Mouse (Mus musculus): ENCODE data around the gene Tmem170b. TPM values are rescaled to one million over a fixed set of nuclear protein-coding genes. Genes with fewer than 3 reads are reported as not detected.

Gene Tmem170b
- polyA plus RNA-seq, 1 experiment from 2014 or later: 9.2 TPM

DNA sequence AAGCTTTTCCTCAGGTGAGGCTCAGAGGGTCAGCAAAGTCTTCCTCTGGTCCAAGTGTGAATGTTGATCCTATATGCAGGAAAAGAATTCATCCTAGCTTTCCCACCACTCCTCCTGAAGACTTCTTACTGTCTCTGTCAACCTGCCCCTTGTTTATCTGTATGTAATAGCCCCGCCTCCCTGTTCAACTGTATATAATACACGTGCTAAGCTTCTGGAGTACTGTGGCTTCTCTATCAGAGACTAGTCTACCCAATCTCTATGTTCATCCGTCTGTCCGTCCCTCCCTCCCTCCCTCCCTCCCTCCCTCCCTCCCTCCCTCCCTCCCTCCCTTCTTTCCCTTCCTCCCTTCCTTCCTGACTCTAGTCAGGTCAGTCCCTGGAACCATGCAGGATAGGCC, 14.4 kb downstream of the Tmem170b start:
- Histone ChIP-seq H3K4me2 (no peak overlapping the region), H3K4me1 (no peaks in the 10 kb centered on the region), H3K9me3 (no peaks in the 10 kb centered on the region), H3K27me3 (replicated peaks) (no peaks in the 10 kb centered on the region), H3K4me3 (replicated peaks) (no peak overlapping the region), H3K27ac (no peak overlapping the region), H3K9ac (no peak overlapping the region), H3K36me3 (no peaks in the 10 kb centered on the region)
- 77% methylated on average over 4 of the region's 4 CpGs for WGBS
- no peak for ATAC-seq (ENCODE audit: insufficient read depth, low FRiP score, low read depth)

DNA sequence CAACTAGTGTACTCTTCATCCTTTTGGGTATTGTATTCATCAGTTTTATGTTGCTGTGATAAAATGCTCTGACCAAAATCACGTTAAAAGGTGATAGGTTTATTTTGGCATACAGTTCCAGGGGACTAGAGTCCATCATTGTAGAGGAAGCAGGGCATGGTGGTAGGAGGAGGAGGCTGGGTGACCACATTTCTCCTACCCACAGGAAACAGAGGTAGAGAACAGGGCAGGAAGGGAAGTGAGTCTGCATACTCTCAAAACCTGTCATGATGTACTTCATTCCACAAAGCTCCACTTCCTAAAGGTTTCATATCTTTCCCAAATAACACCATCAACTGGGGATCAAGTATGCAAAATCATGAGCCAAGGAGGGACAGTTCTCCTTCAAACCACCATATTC, 18.4 kb downstream of the Tmem170b start:
- no peaks in the 10 kb centered on the region for H3K9me3 ChIP-seq
- no peaks in the 10 kb centered on the region for H3K36me3 ChIP-seq
- no peak overlapping the region for H3K27ac ChIP-seq
- H3K9ac ChIP-seq: no peak overlapping the region
- H3K27me3 ChIP-seq (replicated peaks): no peaks in the 10 kb centered on the region
- H3K4me1 ChIP-seq: no peaks in the 10 kb centered on the region
- 79% methylated on average over 1 of the region's 1 CpGs for WGBS
- ATAC-seq (ENCODE audit: insufficient read depth, low FRiP score, low read depth): no peak
- no peak overlapping the region for H3K4me3 ChIP-seq (replicated peaks)
- H3K4me2 ChIP-seq: no peak overlapping the region

DNA sequence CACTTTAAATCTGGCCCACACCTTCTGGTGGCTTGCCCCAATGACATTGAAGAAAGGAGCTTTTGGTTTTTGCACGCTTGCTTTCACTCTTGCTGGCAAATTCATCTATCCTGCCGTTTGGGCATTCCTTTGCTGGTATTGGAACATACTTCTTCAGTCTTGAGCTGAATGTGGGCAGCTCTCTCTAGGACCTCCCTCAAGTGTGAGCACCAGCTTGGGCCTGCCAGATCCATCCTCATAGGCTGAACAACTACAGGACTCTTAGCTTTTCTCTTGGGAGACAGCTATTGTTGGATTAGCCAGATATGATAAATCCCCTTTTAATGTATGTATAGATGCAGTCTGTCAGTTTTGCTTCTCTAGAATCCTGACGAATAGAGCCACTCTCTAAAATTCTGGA, 19.5 kb downstream of the Tmem170b start:
- H3K9me3 ChIP-seq: no peaks in the 10 kb centered on the region
- H3K27ac ChIP-seq: no peak overlapping the region
- 72% methylated on average over 3 of the region's 3 CpGs for WGBS
- no peaks in the 10 kb centered on the region for H3K4me1 ChIP-seq
- no peaks in the 10 kb centered on the region for H3K27me3 ChIP-seq (replicated peaks)
- no peak overlapping the region for H3K4me2 ChIP-seq
- H3K9ac ChIP-seq: no peak overlapping the region
- no peak for ATAC-seq (ENCODE audit: insufficient read depth, low FRiP score, low read depth)
- H3K36me3 ChIP-seq: no peaks in the 10 kb centered on the region
- H3K4me3 ChIP-seq (replicated peaks): no peak overlapping the region

DNA sequence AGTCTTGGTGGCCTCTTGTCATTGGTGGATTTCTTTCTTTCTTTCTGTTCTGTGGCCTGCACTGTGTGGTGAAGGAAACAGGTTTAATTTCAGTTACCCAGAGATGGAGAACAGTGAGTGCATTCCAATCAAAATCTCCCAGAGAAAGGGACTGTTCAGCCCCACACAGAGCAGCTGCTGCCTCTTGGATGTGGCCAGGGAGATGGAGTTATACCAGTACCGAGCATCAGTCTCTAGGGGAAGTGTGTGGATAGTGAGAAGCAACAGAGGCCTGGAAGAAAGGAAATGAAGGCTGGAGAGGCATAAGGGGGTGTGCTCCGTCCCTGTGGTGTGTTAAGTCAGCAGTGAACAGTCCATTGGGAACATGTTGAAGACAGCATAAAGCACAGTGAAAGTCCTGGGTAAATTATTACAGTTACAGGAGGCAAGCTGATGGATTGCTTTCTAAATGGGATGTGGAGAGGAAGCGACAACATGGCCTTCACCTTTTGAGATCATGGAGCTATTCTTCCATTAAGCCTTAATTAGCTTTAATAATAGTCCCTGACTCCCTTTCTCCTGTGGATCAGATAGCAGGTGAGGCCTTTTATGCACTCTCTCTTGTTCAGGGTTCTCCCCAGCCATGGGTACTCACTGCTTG, 21.7 kb downstream of the Tmem170b start:
- 45% methylated on average over 3 of the region's 3 CpGs for WGBS
- ATAC-seq (ENCODE audit: insufficient read depth, low FRiP score, low read depth): no peak
- H3K9ac ChIP-seq: no peak overlapping the region

DNA sequence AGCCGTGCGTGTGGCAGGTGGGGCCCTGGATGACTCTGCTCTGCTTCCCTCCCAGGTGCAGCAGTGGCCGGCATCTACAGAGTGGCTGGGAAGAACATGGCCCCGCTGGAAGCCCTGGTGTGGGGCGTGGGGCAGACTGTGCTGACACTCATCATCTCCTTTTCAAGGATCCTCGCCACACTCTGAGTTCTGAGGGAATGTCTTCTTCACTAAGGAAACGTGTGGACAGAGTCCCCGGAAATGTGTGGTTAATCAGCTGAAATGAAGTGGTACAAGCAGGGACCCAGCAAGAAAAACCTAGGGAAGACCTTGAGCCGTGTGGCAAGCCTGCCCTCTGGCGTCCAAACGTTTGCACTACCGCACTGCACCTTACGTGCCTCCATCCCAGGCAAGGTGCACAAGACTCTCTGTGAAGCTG, 28.7 kb downstream of the Tmem170b start:
- H3K36me3 ChIP-seq: 0 out of 2 replicates have a peak, but pooled peaks cover 3% of the 10 kb centered on the region
- no peak for ATAC-seq (ENCODE audit: insufficient read depth, low FRiP score, low read depth)
- no peak overlapping the region for H3K27ac ChIP-seq
- H3K27me3 ChIP-seq (replicated peaks): no peaks in the 10 kb centered on the region
- WGBS: 30% methylated on average over 13 of the region's 13 CpGs
- no peak overlapping the region for H3K9ac ChIP-seq
- H3K9me3 ChIP-seq: no peaks in the 10 kb centered on the region
- H3K4me2 ChIP-seq: no peak overlapping the region
- H3K4me3 ChIP-seq (replicated peaks): no peak overlapping the region
- no peaks in the 10 kb centered on the region for H3K4me1 ChIP-seq

More for the DNA sequence above, 21.7 kb downstream of the Tmem170b start:
- H3K27ac ChIP-seq: no peak overlapping the region
- H3K9me3 ChIP-seq: no peaks in the 10 kb centered on the region
- no peaks in the 10 kb centered on the region for H3K27me3 ChIP-seq (replicated peaks)
- no peaks in the 10 kb centered on the region for H3K36me3 ChIP-seq
- H3K4me2 ChIP-seq: no peak overlapping the region
- no peak overlapping the region for H3K4me3 ChIP-seq (replicated peaks)
- H3K4me1 ChIP-seq: no peaks in the 10 kb centered on the region

DNA sequence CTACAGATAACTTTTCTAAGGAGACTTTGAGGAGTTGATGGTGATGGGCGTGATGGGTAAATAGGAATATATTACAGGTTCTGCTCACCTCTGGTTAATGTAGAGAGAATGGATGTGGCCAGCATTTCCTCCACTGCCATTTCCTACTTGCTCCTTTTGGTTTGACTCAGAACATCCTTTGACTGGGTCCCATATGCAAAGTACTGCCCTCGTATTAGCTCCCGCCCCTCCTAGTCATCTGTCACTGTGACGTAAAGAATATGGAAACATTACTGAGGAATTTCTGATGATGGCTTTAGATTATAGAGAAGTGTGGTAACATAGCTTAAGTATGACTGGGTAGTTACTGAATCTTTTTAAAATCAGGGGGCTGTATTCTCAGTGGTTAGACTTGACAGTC, 32.4 kb downstream of the Tmem170b start:
- H3K27me3 ChIP-seq (replicated peaks): no peaks in the 10 kb centered on the region
- no peak for ATAC-seq (ENCODE audit: insufficient read depth, low FRiP score, low read depth)
- no peak overlapping the region for H3K27ac ChIP-seq
- no peak overlapping the region for H3K9ac ChIP-seq
- no peak overlapping the region for H3K4me2 ChIP-seq
- WGBS: 70% methylated on average over 4 of the region's 4 CpGs
- H3K4me3 ChIP-seq (replicated peaks): no peak overlapping the region
- no peaks in the 10 kb centered on the region for H3K4me1 ChIP-seq
- H3K36me3 ChIP-seq: 0 out of 2 replicates have a peak, but pooled peaks cover 3% of the 10 kb centered on the region
- no peaks in the 10 kb centered on the region for H3K9me3 ChIP-seq

DNA sequence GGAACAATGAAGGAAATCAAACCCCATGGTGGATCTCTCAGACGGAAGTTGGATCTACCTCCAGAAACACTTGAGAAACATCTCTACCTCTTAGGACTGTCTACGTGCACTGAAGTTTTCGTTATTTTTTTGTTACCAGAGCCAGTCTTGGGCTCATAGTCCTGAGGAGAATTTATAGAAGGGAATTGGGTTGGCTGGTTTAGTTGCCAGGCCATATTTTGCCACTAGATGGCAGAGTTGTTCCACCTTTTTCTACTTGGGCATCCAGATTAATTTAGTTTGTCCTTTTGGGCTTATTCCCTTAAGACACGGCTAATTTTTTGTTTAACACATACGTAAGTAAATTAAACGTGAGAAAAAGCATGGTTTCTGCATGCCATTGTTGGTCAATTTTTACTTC, 37.1 kb downstream of the Tmem170b start:
- H3K27ac ChIP-seq: no peak overlapping the region
- no peak overlapping the region for H3K9ac ChIP-seq
- H3K4me3 ChIP-seq (replicated peaks): no peak overlapping the region
- peaks cover 12% of the 10 kb centered on the region; the same call in 1 of the 2 replicates for H3K4me1 ChIP-seq
- ATAC-seq (ENCODE audit: insufficient read depth, low FRiP score, low read depth): no peak
- H3K36me3 ChIP-seq: no peaks in the 10 kb centered on the region
- no peak overlapping the region for H3K4me2 ChIP-seq
- H3K27me3 ChIP-seq (replicated peaks): no peaks in the 10 kb centered on the region
- 18% methylated on average over 6 of the region's 6 CpGs for WGBS
- H3K9me3 ChIP-seq: no peaks in the 10 kb centered on the region

DNA sequence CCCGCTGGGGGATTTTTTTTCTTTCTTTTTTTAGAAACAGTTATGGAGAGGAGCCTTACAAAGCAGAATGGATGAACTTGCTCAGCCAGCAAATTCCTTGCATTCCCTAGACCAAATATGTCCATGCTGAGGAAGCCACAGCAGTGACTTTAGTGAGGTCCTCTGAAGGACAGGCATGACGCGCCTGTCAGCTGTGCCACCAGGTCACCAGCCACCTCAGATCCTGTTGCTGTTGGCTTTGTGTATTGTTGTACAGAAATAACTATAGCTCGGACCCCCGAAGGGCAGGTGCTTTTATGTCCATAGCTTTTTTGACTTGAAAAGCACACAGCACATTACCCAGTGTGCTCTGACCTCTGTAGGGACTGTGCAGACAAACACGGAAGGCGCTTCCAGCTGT, 38.1 kb downstream of the Tmem170b start:
- no peak overlapping the region for H3K9ac ChIP-seq
- no peak for ATAC-seq (ENCODE audit: insufficient read depth, low FRiP score, low read depth)
- no peaks in the 10 kb centered on the region for H3K9me3 ChIP-seq
- no peak overlapping the region for H3K4me3 ChIP-seq (replicated peaks)
- WGBS: 56% methylated on average over 7 of the region's 7 CpGs
- H3K4me1 ChIP-seq: peaks cover 12% of the 10 kb centered on the region; the same call in 1 of the 2 replicates
- no peak overlapping the region for H3K4me2 ChIP-seq
- no peaks in the 10 kb centered on the region for H3K36me3 ChIP-seq
- peak overlapping the region; percentile 62; the same call in 1 of the 2 replicates for H3K27ac ChIP-seq
- no peaks in the 10 kb centered on the region for H3K27me3 ChIP-seq (replicated peaks)

DNA sequence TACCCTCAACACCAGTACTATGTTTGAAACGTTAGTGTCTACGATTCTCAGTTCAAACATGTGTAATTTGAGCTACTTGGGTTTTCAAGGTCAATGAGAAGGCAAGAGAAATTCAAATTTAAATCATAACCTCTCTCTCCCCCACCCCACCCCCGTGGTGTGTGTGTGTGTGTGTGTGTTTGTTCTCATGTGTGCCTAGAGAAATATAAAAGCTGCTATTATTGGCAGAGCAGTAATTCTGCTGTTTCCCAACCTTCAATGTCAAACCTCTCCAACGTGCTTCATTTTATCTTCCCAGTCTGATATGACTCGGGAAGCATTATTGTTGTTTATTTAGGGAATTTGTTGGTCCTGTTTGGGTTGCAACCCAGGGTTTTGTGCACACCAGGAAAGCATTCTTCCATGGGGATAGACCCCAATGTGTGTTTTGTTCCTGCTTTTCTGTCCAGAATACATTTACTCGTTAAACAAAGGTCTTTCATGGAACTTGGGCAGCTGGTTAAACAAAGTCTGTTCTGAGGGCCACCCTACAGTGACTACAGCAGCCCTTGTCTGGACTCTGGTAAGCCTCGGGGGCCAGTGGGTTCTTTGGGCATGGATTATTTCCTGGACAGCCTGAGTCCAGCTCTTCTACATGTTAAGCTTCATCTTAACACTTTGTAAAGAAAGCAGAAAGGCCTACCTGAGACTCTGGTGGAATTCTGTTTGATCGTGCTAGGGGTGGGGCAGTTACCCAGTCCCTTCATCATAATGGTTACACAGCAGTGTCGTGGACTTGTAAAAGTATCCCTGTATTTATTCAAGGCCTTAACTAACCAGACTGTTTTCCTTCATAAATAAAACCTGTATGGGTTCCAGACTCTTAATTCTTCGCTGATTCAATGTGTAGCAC, 39.1 kb downstream of the Tmem170b start:
- ATAC-seq (ENCODE audit: insufficient read depth, low FRiP score, low read depth): peak; percentile 72; the same call in 1 of the 2 replicates

DNA sequence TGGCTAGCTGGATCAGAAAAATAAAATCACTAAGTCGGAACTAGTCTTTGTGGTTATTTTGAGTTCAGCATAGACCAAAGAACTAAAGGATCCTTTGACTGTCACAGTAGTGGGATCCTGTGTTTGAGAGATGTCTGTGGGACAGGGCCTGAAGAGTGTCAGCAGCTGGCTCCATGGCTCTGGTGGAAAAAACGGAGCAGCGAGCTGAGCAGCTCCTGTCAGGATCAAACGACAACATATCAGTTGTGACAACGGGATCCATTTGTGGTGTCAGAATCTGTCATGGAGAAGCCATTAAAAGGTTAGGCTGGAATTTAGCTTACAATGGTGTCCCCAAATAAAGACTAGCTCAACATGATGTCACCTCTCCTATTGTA, 39.8 kb downstream of the Tmem170b start:
- Histone ChIP-seq H3K4me3 (replicated peaks) (no peak overlapping the region), H3K27me3 (replicated peaks) (no peaks in the 10 kb centered on the region), H3K9ac (no peak overlapping the region), H3K27ac (peak overlapping the region; percentile 62), H3K4me2 (no peak overlapping the region), H3K9me3 (no peaks in the 10 kb centered on the region), H3K36me3 (no peaks in the 10 kb centered on the region), H3K4me1 (peaks cover 12% of the 10 kb centered on the region; the same call in 1 of the 2 replicates)
- ATAC-seq (ENCODE audit: insufficient read depth, low FRiP score, low read depth): no peak
- WGBS: 70% methylated on average over 5 of the region's 5 CpGs

More for the DNA sequence above, 39.1 kb downstream of the Tmem170b start:
- H3K27ac ChIP-seq: peak overlapping the region; percentile 62
- H3K9ac ChIP-seq: no peak overlapping the region
- H3K4me3 ChIP-seq (replicated peaks): no peak overlapping the region
- 45% methylated on average over 10 of the region's 10 CpGs for WGBS
- H3K4me1 ChIP-seq: peaks cover 12% of the 10 kb centered on the region; the same call in 1 of the 2 replicates
- no peaks in the 10 kb centered on the region for H3K27me3 ChIP-seq (replicated peaks)
- H3K4me2 ChIP-seq: no peak overlapping the region
- H3K9me3 ChIP-seq: no peaks in the 10 kb centered on the region
- H3K36me3 ChIP-seq: no peaks in the 10 kb centered on the region

DNA sequence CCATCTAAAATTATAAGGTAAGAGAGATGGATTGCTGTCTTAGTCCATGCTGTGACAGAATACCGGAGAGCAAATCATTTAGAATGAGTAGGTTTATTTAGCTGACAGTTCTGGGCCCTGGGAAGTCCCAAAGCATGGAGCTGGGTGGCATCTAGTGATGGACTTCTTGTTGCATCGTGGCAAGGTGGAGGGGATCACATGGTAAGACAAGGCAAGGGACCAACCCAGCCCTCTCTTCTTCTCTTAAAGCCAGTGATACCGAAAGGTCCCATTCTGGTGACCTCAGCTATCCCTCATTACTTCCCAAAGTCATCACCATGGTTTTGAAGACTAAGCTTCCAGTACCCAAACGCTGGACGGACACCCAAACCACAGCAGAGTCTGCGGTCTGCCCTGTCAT, 42.3 kb downstream of the Tmem170b start:
- no peaks in the 10 kb centered on the region for H3K36me3 ChIP-seq
- peaks cover 12% of the 10 kb centered on the region; the same call in 1 of the 2 replicates for H3K4me1 ChIP-seq
- no peak overlapping the region for H3K4me3 ChIP-seq (replicated peaks)
- no peak overlapping the region for H3K9ac ChIP-seq
- 88% methylated on average over 6 of the region's 6 CpGs for WGBS
- no peak overlapping the region for H3K4me2 ChIP-seq
- no peaks in the 10 kb centered on the region for H3K9me3 ChIP-seq
- ATAC-seq (ENCODE audit: insufficient read depth, low FRiP score, low read depth): no peak
- no peaks in the 10 kb centered on the region for H3K27me3 ChIP-seq (replicated peaks)
- H3K27ac ChIP-seq: no peak overlapping the region

DNA sequence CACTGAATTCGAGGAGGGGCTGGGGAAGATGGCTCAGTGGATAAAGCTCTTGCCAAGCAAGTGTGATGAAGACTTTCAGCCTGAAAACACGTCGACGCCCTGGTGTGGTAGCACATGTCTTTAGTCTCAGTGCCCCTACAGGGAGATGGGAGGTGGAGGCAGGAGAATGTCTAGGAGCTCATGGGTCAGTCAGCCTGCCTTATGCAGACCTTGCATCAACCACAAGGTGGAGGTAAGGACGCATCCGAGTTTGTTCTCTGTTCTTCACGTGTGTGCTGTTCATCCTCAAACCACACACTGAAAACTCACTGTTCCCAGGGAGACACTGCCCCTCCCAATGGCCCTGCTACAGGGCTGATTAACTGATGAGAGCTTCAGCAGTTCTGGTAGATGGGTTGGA, 45.0 kb downstream of the Tmem170b start:
- no peaks in the 10 kb centered on the region for H3K9me3 ChIP-seq
- H3K27ac ChIP-seq: no peak overlapping the region
- no peak overlapping the region for H3K4me2 ChIP-seq
- no peaks in the 10 kb centered on the region for H3K4me1 ChIP-seq
- H3K27me3 ChIP-seq (replicated peaks): no peaks in the 10 kb centered on the region
- no peak overlapping the region for H3K9ac ChIP-seq
- no peak for ATAC-seq (ENCODE audit: insufficient read depth, low FRiP score, low read depth)
- H3K36me3 ChIP-seq: no peaks in the 10 kb centered on the region
- whole genome bisulfite sequencing: 79% methylated on average over 7 of the region's 7 CpGs
- no peak overlapping the region for H3K4me3 ChIP-seq (replicated peaks)

Measured in stomach, embryonic 15.5 days (tissue).